Mouse (Mus musculus) E14TG2a.4 (cell line): ENCODE measurements around the gene Cep41.

Experiments
- CTCF ChIP-seq: conservative IDR thresholded peaks from 2 replicates; pipeline ENCODE4 v1.5.1; 2014; ENCODE audit warnings: low read length
- NANOG ChIP-seq: IDR thresholded peaks from 2 replicates; pipeline ENCODE4 v1.6.1; 2014; ENCODE audit warnings: borderline replicate concordance, low read length, mixed read lengths

- TF ChIP-seq CTCF (no peak), NANOG (no peak)
Observed at GRCm38 (mm10) chr6:30734988-30735727, 41.6 kb upstream of the Cep41 start.
